Mouse (Mus musculus): ENCODE data around the gene Lgals1.

GRCm38 (mm10) chr15:78916052-78916826, 10.3 kb upstream of the Lgals1 start:
- no peak for TF ChIP-seq POLR2A (IDR thresholded peaks at IDR 0.05; ENCODE audit: insufficient read length, low read depth)
- TF ChIP-seq E2F4 (IDR thresholded peaks at IDR 0.05; ENCODE audit: insufficient read depth), result no peak
- TF ChIP-seq USF1 (IDR thresholded peaks at IDR 0.05; ENCODE audit: low read depth), result no peak
- no peak for TF ChIP-seq REST (IDR thresholded peaks at IDR 0.05; ENCODE audit: insufficient read depth, insufficient read length)
- TF ChIP-seq TCF12 (IDR thresholded peaks at IDR 0.05; ENCODE audit: insufficient read depth, poor library complexity, severe bottlenecking), result no peak
